Mouse (Mus musculus): ENCODE results near the gene Sstr4. TPM values are rescaled to one million over a fixed set of nuclear protein-coding genes. Genes with fewer than 3 reads are reported as not detected.

Sstr4 gene
- polyA plus RNA-seq, 1 experiment = not detected

DNA sequence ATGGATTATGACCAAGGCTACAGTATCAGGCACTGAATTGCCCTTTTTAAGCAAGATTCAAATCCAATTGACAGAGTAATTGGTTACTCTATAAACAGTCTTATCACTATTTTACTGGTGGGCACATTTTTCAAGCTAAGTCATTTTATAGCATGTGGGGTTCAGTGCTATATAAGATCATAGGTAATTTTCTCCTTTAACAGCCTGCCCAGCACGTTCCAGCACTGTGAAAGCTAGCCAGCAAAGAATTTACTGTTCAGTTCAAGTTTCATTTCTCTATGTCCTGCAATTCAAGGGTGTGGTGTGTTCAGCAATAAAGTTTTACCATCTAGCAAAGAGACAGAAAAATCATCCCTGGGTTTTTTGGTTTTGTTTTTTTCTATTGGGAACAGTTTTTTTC lies 42.5 kb upstream of the Sstr4 start:
- no peaks in the 10 kb centered on the region for H3K79me3 ChIP-seq (ENCODE audit: low read depth)
- no peaks in the 10 kb centered on the region for H3K79me2 ChIP-seq (ENCODE audit: control insufficient read depth, insufficient read depth)
- no peak overlapping the region for H3K4me3 ChIP-seq (ENCODE audit: insufficient read depth, poor library complexity, severe bottlenecking)
- no peaks in the 10 kb centered on the region for H3K36me3 ChIP-seq (ENCODE audit: control insufficient read depth, insufficient read depth)
- no peaks in the 10 kb centered on the region for H3K27me3 ChIP-seq (ENCODE audit: control insufficient read depth, insufficient read depth, insufficient read length)
- H3ac ChIP-seq (ENCODE audit: control insufficient read depth, insufficient read length, low read depth) = no peak overlapping the region
- TF ChIP-seq MYOD1 (IDR thresholded peaks at IDR 0.05; ENCODE audit: control insufficient read depth, insufficient read length, low read depth) (no peak), USF1 (IDR thresholded peaks at IDR 0.05; ENCODE audit: low read depth) (no peak), CTCF (IDR thresholded peaks at IDR 0.05; ENCODE audit: control insufficient read depth, insufficient read depth, insufficient read length) (no peak), FOSL1 (IDR thresholded peaks at IDR 0.05; ENCODE audit: insufficient read depth, low read length, poor library complexity, severe bottlenecking) (no peak)

DNA sequence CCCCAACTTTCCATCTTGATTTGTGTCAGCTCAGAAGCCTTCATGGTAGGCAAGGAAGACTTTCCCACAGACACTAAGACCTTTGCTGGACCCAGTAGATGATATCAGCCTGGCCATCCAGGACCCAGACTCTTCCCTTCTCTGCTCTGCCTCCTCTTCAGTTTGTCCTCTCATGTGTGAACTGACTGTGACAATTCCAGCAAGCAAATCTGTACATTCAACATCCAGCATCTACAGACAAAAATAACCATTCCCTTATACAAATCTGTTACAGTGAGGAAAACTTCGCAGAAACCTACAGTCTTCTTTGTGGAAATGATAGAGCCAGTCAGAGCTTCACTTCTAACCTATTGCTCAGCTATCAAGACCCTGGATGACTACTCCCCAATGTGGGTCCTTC lies 38.0 kb upstream of the Sstr4 start:
- no peaks in the 10 kb centered on the region for H3K36me3 ChIP-seq (ENCODE audit: control insufficient read depth, insufficient read depth)
- no peaks in the 10 kb centered on the region for H3K79me3 ChIP-seq (ENCODE audit: low read depth)
- no peaks in the 10 kb centered on the region for H3K27me3 ChIP-seq (ENCODE audit: control insufficient read depth, insufficient read depth, insufficient read length)
- H3K79me2 ChIP-seq (ENCODE audit: control insufficient read depth, insufficient read depth) = no peaks in the 10 kb centered on the region
- TF ChIP-seq MYOD1 (IDR thresholded peaks at IDR 0.05; ENCODE audit: control insufficient read depth, insufficient read length, low read depth) (no peak), CTCF (IDR thresholded peaks at IDR 0.05; ENCODE audit: control insufficient read depth, insufficient read depth, insufficient read length) (no peak), MAX (IDR thresholded peaks at IDR 0.05) (no peak), CEBPB (IDR thresholded peaks at IDR 0.05; ENCODE audit: low read depth) (no peak), MYOG (IDR thresholded peaks at IDR 0.05; ENCODE audit: control insufficient read depth, extremely low read depth, insufficient read length) (no peak), USF1 (IDR thresholded peaks at IDR 0.05; ENCODE audit: low read depth) (no peak), FOSL1 (IDR thresholded peaks at IDR 0.05; ENCODE audit: insufficient read depth, low read length, poor library complexity, severe bottlenecking) (no peak)
- no peak overlapping the region for H3ac ChIP-seq (ENCODE audit: control insufficient read depth, insufficient read length, low read depth)
- H3K4me3 ChIP-seq (ENCODE audit: insufficient read depth, poor library complexity, severe bottlenecking) = no peak overlapping the region

- Histone ChIP-seq H3K4me3 (ENCODE audit: insufficient read depth, poor library complexity, severe bottlenecking) (no peak overlapping the region), H3K79me3 (ENCODE audit: low read depth) (no peaks in the 10 kb centered on the region), H3ac (ENCODE audit: control insufficient read depth, insufficient read length, low read depth) (no peak overlapping the region), H3K27me3 (ENCODE audit: control insufficient read depth, insufficient read depth, insufficient read length) (no peaks in the 10 kb centered on the region), H3K36me3 (ENCODE audit: control insufficient read depth, insufficient read depth) (no peaks in the 10 kb centered on the region), H3K79me2 (ENCODE audit: control insufficient read depth, insufficient read depth) (no peaks in the 10 kb centered on the region)
- TF ChIP-seq USF1 (IDR thresholded peaks at IDR 0.05; ENCODE audit: low read depth) (no peak), MYOG (IDR thresholded peaks at IDR 0.05; ENCODE audit: control insufficient read depth, extremely low read depth, insufficient read length) (no peak), MYOD1 (IDR thresholded peaks at IDR 0.05; ENCODE audit: control insufficient read depth, insufficient read length, low read depth) (no peak), CEBPB (IDR thresholded peaks at IDR 0.05; ENCODE audit: low read depth) (no peak), MAX (IDR thresholded peaks at IDR 0.05) (no peak), CTCF (IDR thresholded peaks at IDR 0.05; ENCODE audit: control insufficient read depth, insufficient read depth, insufficient read length) (no peak), FOSL1 (IDR thresholded peaks at IDR 0.05; ENCODE audit: insufficient read depth, low read length, poor library complexity, severe bottlenecking) (no peak)
These were observed 30.6 kb upstream of the Sstr4 start for GRCm38 (mm10) chr2:148364536-148364935.

- no peak for TF ChIP-seq MYOD1 (IDR thresholded peaks at IDR 0.05; ENCODE audit: control insufficient read depth, insufficient read length, low read depth)
- no peak for TF ChIP-seq MYOG (IDR thresholded peaks at IDR 0.05; ENCODE audit: control insufficient read depth, extremely low read depth, insufficient read length)
- no peak for TF ChIP-seq CEBPB (IDR thresholded peaks at IDR 0.05; ENCODE audit: low read depth)
- TF ChIP-seq USF1 (IDR thresholded peaks at IDR 0.05; ENCODE audit: low read depth) = no peak
- TF ChIP-seq MAX (IDR thresholded peaks at IDR 0.05) = no peak
- TF ChIP-seq CTCF (IDR thresholded peaks at IDR 0.05; ENCODE audit: control insufficient read depth, insufficient read depth, insufficient read length) = no peak
- TF ChIP-seq FOSL1 (IDR thresholded peaks at IDR 0.05; ENCODE audit: insufficient read depth, low read length, poor library complexity, severe bottlenecking) = no peak
- H3K4me3 ChIP-seq (ENCODE audit: insufficient read depth, poor library complexity, severe bottlenecking) = no peak overlapping the region
- H3K27me3 ChIP-seq (ENCODE audit: control insufficient read depth, insufficient read depth, insufficient read length) = no peaks in the 10 kb centered on the region
- no peak overlapping the region for H3ac ChIP-seq (ENCODE audit: control insufficient read depth, insufficient read length, low read depth)
- no peaks in the 10 kb centered on the region for H3K79me3 ChIP-seq (ENCODE audit: low read depth)
- H3K36me3 ChIP-seq (ENCODE audit: control insufficient read depth, insufficient read depth) = no peaks in the 10 kb centered on the region
- H3K79me2 ChIP-seq (ENCODE audit: control insufficient read depth, insufficient read depth) = no peaks in the 10 kb centered on the region
These were observed 29.9 kb upstream of the Sstr4 start for GRCm38 (mm10) chr2:148365227-148365626.

- Histone ChIP-seq H3K27me3 (ENCODE audit: control insufficient read depth, insufficient read depth, insufficient read length) (no peaks in the 10 kb centered on the region), H3K79me2 (ENCODE audit: control insufficient read depth, insufficient read depth) (no peaks in the 10 kb centered on the region), H3K36me3 (ENCODE audit: control insufficient read depth, insufficient read depth) (no peaks in the 10 kb centered on the region), H3K4me3 (ENCODE audit: insufficient read depth, poor library complexity, severe bottlenecking) (no peak overlapping the region), H3K79me3 (ENCODE audit: low read depth) (no peaks in the 10 kb centered on the region), H3ac (ENCODE audit: control insufficient read depth, insufficient read length, low read depth) (no peak overlapping the region)
- no peak for TF ChIP-seq FOSL1 (IDR thresholded peaks at IDR 0.05; ENCODE audit: insufficient read depth, low read length, poor library complexity, severe bottlenecking)
- TF ChIP-seq CEBPB (IDR thresholded peaks at IDR 0.05; ENCODE audit: low read depth) = peak; percentile 38
These were observed 23.2 kb upstream of the Sstr4 start for GRCm38 (mm10) chr2:148371743-148372630.

DNA sequence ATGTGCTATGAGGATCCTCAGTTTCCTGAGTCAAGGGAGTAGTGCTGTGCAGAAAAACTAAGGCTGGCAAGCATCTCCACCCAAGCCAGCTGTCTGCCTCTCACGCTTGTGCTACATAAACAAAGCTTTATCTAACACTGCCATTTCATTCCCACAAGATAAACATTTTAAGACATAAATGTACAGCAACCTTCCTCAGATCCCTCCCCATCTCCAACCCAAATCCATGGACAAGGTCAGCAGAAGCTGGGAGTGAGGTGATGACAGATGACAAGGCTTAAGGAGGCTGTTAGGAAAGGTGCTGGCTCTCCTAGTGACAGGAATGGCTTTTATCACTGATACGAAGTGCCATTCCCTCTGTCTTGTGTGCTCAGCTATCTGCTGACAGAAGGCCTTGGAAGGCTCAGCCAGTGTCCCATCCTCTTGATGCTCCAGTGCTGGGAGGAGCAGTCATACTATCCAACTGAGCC lies 21.5 kb upstream of the Sstr4 start:
- H3ac ChIP-seq (ENCODE audit: control insufficient read depth, insufficient read length, low read depth) = no peak overlapping the region
- H3K4me3 ChIP-seq (ENCODE audit: insufficient read depth, poor library complexity, severe bottlenecking) = no peak overlapping the region
- H3K36me3 ChIP-seq (ENCODE audit: control insufficient read depth, insufficient read depth) = no peaks in the 10 kb centered on the region
- H3K27me3 ChIP-seq (ENCODE audit: control insufficient read depth, insufficient read depth, insufficient read length) = no peaks in the 10 kb centered on the region
- no peaks in the 10 kb centered on the region for H3K79me2 ChIP-seq (ENCODE audit: control insufficient read depth, insufficient read depth)
- no peaks in the 10 kb centered on the region for H3K79me3 ChIP-seq (ENCODE audit: low read depth)
- TF ChIP-seq FOSL1 (IDR thresholded peaks at IDR 0.05; ENCODE audit: insufficient read depth, low read length, poor library complexity, severe bottlenecking) (no peak), USF1 (IDR thresholded peaks at IDR 0.05; ENCODE audit: low read depth) (no peak), MYOD1 (IDR thresholded peaks at IDR 0.05; ENCODE audit: control insufficient read depth, insufficient read length, low read depth) (no peak), MAX (IDR thresholded peaks at IDR 0.05) (no peak), CTCF (IDR thresholded peaks at IDR 0.05; ENCODE audit: control insufficient read depth, insufficient read depth, insufficient read length) (no peak), CEBPB (IDR thresholded peaks at IDR 0.05; ENCODE audit: low read depth) (no peak)

Measured in C2C12 (cell line).